Mouse (Mus musculus) heart, adult 18-20 months (tissue): ENCODE measurements around the gene Scamp4. TPM values are rescaled to one million over a fixed set of nuclear protein-coding genes. Genes with fewer than 3 reads are reported as not detected.

Experiments
- DNase-seq, 2 experiments: peaks; one replicate each; pipeline ENCODE4 v3.0.0; 2021 to 2022; ENCODE audit warnings: mixed read lengths in 1 of 2
- microRNA-seq, 2 experiments: library from miRNA; unstranded; fragments of <30 nt; microRNA quantifications; one replicate each; pipeline ENCODE4 v1.2.0; 2022
- total RNA-seq, 2 experiments: library from RNA; stranded (reverse); gene quantifications; 2 replicates each; pipeline ENCODE4 v1.2.3; 2021

Scamp4 gene
- total RNA-seq, 2 experiments from 2014 or later, result 20.1 to 22.2 TPM

DNA sequence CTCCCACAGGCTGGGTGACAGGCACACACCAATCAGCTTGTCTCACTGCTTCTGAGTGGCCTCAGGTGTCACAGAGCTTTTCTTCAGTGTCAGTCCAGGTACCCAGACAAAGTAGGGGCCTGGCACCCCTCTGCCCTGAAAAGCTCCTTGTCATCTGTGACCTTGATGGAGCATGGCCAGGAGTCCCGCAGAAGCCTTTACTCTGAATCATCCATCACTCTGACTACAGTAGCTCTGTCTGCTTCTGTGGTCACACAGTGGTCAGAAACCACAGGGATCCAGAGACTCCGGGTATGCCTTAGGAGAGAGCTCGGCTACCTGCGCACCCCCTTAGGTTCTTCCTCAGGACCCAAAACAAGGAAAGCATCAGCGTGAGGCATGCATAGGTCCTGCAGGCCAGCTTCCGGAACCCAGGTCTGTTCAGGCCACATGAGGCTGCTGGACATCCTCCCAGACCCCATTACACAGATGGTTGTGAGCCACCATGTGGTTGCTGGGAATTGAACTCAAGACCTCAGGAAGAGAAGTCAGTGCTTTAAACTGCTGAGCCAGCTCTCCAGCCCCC is 50.6 kb downstream of the Scamp4 start:
- no peak for DNase-seq

DNA sequence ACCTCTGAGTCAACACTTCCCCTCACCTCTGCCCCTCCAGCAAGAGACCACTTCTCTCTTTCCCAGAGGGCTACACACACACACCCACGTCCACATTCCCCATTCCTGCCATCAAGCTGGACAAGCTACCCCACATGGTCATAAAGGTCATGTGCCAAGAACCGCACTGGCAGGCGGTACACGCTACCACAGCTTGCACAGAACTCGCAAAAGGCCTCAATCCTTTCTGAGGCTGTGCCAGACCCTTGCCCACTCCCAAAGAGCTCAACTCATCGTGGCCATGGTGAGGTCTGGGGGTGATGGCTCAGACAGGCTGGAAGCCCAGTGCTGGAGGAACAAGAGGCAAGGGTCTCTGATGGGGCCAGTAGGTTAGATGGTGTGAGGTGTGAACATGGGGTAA is 52.2 kb downstream of the Scamp4 start:
- DNase-seq, result no peak

- no peak for DNase-seq
Observed at GRCm38 (mm10) chr10:80655406-80656129, 52.9 kb downstream of the Scamp4 start.

DNA sequence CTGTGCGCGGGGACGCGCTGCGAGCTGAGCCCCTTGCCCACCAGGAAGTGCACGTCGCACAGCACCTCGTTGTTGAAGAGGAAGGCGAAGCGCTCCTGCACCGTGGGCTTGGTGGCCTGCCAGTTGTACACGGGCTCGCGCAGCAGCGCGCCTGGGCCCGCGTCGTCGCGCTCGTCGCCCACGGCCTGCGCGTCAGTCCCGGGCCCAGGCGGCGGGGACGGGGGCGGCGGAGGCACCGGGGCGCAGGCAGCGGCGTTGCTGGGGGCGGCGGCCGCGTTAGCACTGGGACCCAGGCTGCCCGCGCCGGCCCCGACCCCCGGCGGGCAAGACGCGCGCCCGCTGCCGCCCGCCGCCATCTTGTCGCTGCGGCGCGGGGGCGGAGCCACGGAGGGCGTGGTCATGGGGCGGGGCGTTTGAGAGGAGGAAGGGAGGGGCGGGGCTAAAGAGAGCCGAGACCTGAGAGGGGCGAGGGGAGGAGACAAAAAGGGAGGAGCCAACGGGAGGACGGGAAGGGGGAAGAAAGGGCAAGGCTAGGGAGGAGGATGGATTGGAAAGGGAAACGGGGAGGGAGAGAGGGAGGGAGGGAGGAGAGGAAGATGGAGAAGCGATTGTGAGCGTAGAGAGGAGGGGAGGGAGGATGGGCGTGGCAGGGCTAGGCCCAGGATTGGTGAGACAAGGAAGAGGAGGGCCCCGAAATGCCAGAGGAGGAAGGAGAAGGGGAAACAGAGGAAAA is 53.6 kb downstream of the Scamp4 start:
- DNase-seq, result peak; percentile 98

- DNase-seq, result no peak
Observed at GRCm38 (mm10) chr10:80656863-80657623, 54.4 kb downstream of the Scamp4 start, which contains the start of gene Btbd2. Gene Btbd2 (minus strand): TSS chr10:80657071.

GRCm38 (mm10) chr10:80658194-80658840 is 55.6 kb downstream of the Scamp4 start:
- DNase-seq, result no peak

DNA sequence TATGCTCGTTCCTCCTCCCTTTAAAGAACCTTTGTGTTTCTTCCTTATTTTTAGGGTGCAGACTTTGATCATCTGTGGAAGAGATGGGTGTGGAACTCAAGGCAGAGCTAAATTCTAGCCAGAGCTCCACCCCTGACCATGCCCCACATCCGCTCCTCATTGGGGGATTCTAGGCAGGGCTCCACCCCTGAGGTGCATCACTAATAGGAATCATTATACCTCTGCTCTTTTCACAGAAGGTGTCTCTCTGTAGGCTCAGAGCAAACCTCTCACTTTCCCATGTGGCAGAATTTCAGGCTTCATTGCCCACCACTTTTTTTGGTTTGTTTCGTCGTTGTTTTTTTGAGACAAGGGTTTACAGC is 56.1 kb downstream of the Scamp4 start:
- no peak for DNase-seq

DNA sequence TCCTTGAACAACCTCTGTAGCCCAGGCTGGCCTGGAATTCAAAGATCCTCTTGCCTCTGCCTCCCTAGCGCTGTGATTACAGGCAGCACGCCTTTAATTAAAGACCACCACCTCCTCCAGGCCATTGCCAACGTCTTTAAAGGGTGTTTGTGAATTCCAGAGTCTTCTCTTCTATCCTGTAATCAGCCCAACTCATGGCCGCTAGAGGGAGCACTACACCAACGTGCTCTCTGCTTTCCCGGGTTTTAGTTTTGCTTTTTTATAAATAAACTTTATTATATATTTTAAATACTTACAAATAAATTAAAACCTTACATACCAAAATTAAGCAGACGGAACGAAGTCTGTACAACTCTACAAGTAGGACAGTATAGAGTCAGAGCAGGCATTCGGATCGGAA is 56.5 kb downstream of the Scamp4 start:
- peak; percentile 72 to 93 for DNase-seq

DNA sequence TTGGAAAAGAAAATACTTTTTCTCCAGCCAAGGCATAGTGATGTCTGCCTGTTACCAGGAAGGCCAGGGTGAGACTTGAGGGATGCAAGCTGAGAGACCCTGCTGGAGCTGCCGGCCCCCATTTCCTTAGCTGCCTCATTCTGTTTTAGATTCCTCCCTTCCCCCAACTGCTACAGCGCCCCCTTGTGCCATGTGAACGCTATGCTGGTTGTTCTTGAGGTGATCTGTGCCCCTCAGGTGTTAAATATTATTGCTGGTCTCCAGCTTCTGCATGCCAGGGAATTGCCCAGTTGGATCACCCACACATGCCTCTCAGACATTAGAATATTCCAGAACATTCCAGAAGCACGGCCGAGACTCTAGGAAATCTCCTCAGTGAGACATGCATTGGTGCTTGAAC is 58.5 kb downstream of the Scamp4 start:
- DNase-seq, result peak in 1 of 2 experiments; percentile 72

DNA sequence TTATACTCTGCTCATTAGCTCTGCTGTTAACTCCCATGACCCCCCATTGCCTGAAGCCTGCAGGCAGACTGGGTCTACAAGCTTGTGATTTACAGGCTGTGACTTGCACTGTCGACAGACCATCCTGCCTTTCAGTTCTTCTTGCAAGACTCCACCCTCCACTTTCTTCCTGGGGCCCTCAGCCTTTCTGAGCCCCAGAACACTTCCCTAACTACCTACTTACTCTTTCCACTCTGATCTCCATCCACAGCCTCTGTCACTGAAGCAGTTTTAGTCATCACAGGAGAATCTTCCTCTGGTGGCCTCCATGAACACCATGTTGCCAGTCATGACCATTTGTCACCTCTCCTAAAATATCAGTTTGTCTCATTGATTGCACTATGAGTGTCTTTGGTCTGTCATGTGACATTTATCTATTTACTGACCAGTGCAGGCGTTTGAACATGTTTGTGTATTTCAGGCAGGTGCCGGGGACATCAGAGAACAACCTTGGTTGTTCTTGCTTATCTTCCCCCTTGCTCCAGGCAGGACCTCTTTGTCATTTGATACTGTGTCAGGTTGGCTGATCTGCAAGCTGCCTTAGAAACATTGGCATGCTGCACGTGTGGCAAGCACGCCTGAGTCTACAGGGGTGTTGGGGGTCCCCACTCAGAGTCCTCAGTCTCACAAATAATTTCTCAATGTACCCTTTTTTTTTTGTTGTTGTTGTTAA is 61.0 kb downstream of the Scamp4 start:
- peak; percentile 53 to 64 for DNase-seq

DNA sequence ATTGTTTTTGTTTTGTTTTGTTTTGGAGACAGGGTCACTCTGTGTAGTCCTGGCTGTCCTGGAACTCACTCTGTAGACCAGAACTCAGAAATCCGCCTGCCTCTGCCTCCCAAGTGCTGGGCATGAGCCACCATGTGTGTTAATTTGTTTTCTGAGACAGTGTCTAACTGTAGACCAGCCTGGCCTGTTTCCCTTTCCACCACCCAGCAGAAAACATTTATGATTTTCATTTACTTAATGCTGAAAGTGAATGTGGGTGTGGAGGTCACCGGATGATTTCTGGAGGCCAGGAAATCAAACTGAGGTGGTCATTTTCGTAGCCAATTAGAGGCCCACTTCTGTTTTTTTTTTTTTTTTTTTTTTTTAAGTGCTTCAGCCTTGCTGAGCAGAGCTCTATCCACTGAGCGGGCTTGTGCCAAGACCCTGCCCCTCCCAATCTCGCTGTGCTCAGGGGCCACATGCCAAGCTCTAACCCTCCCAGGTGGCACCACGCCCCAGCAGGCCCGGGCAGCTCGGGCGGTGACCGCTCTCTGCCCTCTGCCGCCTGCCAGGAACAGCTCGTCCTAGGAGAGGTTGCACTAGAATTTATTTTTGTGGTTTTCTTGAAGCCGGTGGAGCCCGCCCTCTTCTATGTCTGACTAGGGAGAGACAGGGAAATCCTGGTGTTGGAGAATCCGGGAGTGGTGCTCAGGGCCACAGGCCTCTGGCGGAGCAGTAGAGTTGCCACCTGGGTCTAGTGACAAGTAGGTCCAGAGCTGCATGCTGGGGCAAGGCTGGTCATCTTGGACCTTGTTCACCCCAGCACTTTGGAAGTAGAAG is 61.7 kb downstream of the Scamp4 start:
- peak; percentile 93 to 96 for DNase-seq

GRCm38 (mm10) chr10:80665016-80665380 is 62.3 kb downstream of the Scamp4 start:
- DNase-seq, result peak; percentile 92 to 93

Small RNA genes within 50 kb of the gene (microRNA-seq; reads per million reads assigned to microRNA genes)
- 0 to 1.1 reads per million in 2 experiments for gene Mir6912

Other genes starting within 250 kb of the Scamp4 start
- gene Plk5, start 246.4 kb upstream of the Scamp4 start, total RNA-seq, result 1 to 10 TPM in 1 of 2 experiments, under 1 TPM in 1; 0.69 to 1.2 TPM
- 1 to 10 TPM; 6.4 to 7.8 TPM for gene Mex3d, start 215.2 kb upstream of the Scamp4 start, total RNA-seq
- 10 to 100 TPM; 93.3 to 97.7 TPM for gene Mbd3, start 203.3 kb upstream of the Scamp4 start, total RNA-seq
- gene Uqcr11, start 196.0 kb upstream of the Scamp4 start, total RNA-seq, result 1,000 to 10,000 TPM; 1,809 to 1,881 TPM
- gene Tcf3, start 169.2 kb upstream of the Scamp4 start, total RNA-seq, result 10 to 100 TPM; 15.6 to 17.3 TPM
- gene Onecut3, start 108.0 kb upstream of the Scamp4 start, total RNA-seq, result under 1 TPM in 1 of 2 experiments, not detected in 1; 0.05 TPM
- not detected for gene Atp8b3, start 63.7 kb upstream of the Scamp4 start, total RNA-seq
- 10 to 100 TPM; 11.2 to 11.6 TPM for gene Rexo1, start 41.3 kb upstream of the Scamp4 start, total RNA-seq
- 1 to 10 TPM; 5.2 to 5.5 TPM for gene Klf16, start 25.6 kb upstream of the Scamp4 start, total RNA-seq
- gene Abhd17a, start 12.5 kb upstream of the Scamp4 start, total RNA-seq, result 10 to 100 TPM; 40.6 to 44.8 TPM
- 1 to 10 TPM; 1.1 to 1.5 TPM for gene Adat3, start within 50 bp of the Scamp4 start, total RNA-seq
- under 1 TPM; 0.15 to 0.46 TPM for gene Gm49322, start 3.1 kb downstream of the Scamp4 start, total RNA-seq
- gene Csnk1g2, start 20.0 kb downstream of the Scamp4 start, total RNA-seq, result 100 to 1,000 TPM; 121 to 132 TPM
- 10 to 100 TPM; 43.2 to 46.1 TPM for gene Btbd2, start 54.2 kb downstream of the Scamp4 start, total RNA-seq
- 100 to 1,000 TPM; 185 to 204 TPM for gene Mknk2, start 75.2 kb downstream of the Scamp4 start, total RNA-seq
- gene Mob3a, start 99.1 kb downstream of the Scamp4 start, total RNA-seq, result 1 to 10 TPM; 7.5 to 8.0 TPM
- 1 to 10 TPM; 2.5 to 2.6 TPM for gene Izumo4, start 99.3 kb downstream of the Scamp4 start, total RNA-seq
- 10 to 100 TPM; 42.3 to 45.0 TPM for gene Ap3d1, start 139.4 kb downstream of the Scamp4 start, total RNA-seq
- 10 to 100 TPM; 11.7 to 14.3 TPM for gene Dot1l, start 152.3 kb downstream of the Scamp4 start, total RNA-seq
- 10 to 100 TPM; 28.6 to 28.7 TPM for gene Sf3a2, start 195.3 kb downstream of the Scamp4 start, total RNA-seq
- 10 to 100 TPM; 30.7 to 32.4 TPM for gene Plekhj1, start 195.8 kb downstream of the Scamp4 start, total RNA-seq
- under 1 TPM in 1 of 2 experiments, not detected in 1; 0.33 TPM for gene Amh, start 202.4 kb downstream of the Scamp4 start, total RNA-seq
- under 1 TPM; 0.41 to 0.69 TPM for gene Jsrp1, start 210.6 kb downstream of the Scamp4 start, total RNA-seq
- gene Oaz1, start 223.8 kb downstream of the Scamp4 start, total RNA-seq, result 100 to 1,000 TPM; 897 to 934 TPM
- 10 to 100 TPM; 13.5 to 16.6 TPM for gene Lingo3, start 241.2 kb downstream of the Scamp4 start, total RNA-seq